Mouse (Mus musculus) liver, postnatal 0 days (tissue): Measurements from ENCODE around the gene Acp2. TPM values are rescaled to one million over a fixed set of nuclear protein-coding genes. Genes with fewer than 3 reads are reported as not detected.

ENCODE experiments used
- ATAC-seq: fragments of 200-750 bp; cut with Nextera tagmentation; 2 replicates; pipeline ENCODE4 v1.8.0; 2017; ENCODE audit warnings: mild to moderate bottlenecking, moderate library complexity
- DNase-seq: peaks from one replicate; pipeline ENCODE4 v3.0.0-alpha.2; 2016
- H3K27ac ChIP-seq: fragments of 300-500 bp; sonication (generic); 2 replicates; pipeline ENCODE4 v1.5.1; 2014; ENCODE audit warnings: antibody characterized with exemption, moderate library complexity, mild to moderate bottlenecking, low read depth
- H3K27me3 ChIP-seq: fragments of 300-500 bp; sonication (generic); 2 replicates; pipeline ENCODE4 v1.6.1; 2014; ENCODE audit warnings: low read length, control low read depth, mixed read lengths; ENCODE audit not compliant: insufficient read depth
- H3K36me3 ChIP-seq: fragments of 300-500 bp; sonication (generic); replicated peaks from 2 replicates; pipeline ENCODE4 v1.6.1; 2014; ENCODE audit warnings: mild to moderate bottlenecking, control low read depth, low read length, moderate library complexity, mixed read lengths; ENCODE audit not compliant: insufficient read depth
- H3K4me1 ChIP-seq: fragments of 300-500 bp; sonication (generic); 2 replicates; pipeline ENCODE4 v1.6.1; 2014; ENCODE audit warnings: antibody characterized with exemption, mild to moderate bottlenecking, control low read depth; ENCODE audit not compliant: insufficient read depth
- H3K4me2 ChIP-seq: fragments of 300-500 bp; sonication (generic); 2 replicates; pipeline ENCODE4 v1.6.1; 2014; ENCODE audit warnings: low read depth, mild to moderate bottlenecking, low read length, moderate library complexity, mixed read lengths
- H3K4me3 ChIP-seq: fragments of 300-500 bp; sonication (generic); 2 replicates; pipeline ENCODE4 v1.5.1; 2014; ENCODE audit warnings: low read depth, low read length
- H3K9ac ChIP-seq: fragments of 300-500 bp; sonication (generic); replicated peaks from 2 replicates; pipeline ENCODE4 v1.6.1; 2014; ENCODE audit warnings: mild to moderate bottlenecking, moderate library complexity
- H3K9me3 ChIP-seq: fragments of 300-500 bp; sonication (generic); 2 replicates; pipeline ENCODE4 v1.6.1; 2016; ENCODE audit warnings: mild to moderate bottlenecking, control low read depth, low read length, mixed read lengths
- CTCF ChIP-seq: sonication (generic); IDR thresholded peaks from 2 replicates; pipeline ENCODE4 v1.5.1; 2016; ENCODE audit warnings: antibody characterized with exemption, low read depth
- EP300 ChIP-seq: IDR thresholded peaks from 2 replicates; pipeline ENCODE4 v1.6.1; 2016; ENCODE audit warnings: antibody characterized with exemption, low read depth, mild to moderate bottlenecking
- WGBS: fragments of 180-500 bp; shearing (Covaris S2); extraction: QIAGEN DNeasy Blood & Tissue Kit; methylation state at CpG from one replicate; pipeline ENCODE4 v1.1.7; 2014; ENCODE audit not compliant: insufficient replicate concordance; 5-methylcytosine and 5-hydroxymethylcytosine counted together
- polyA plus RNA-seq: library from polyadenylated mRNA; unstranded; fragments of >200 nt; fragmentation: Nextera tagmentation; extraction: Ambion mirVana; gene quantifications from 2 replicates; pipeline ENCODE4 v1.2.1, GENCODE M21; 2015

The Acp2 gene
- polyA plus RNA-seq, 1 experiment from 2014 or later: 14.1 TPM

- H3K27ac ChIP-seq: no peak overlapping the region
- no peak overlapping the region for H3K9ac ChIP-seq
- no peak for DNase-seq
- H3K4me1 ChIP-seq: peaks cover 2% of the 10 kb centered on the region; the same call in 1 of the 2 replicates
- no peak for ATAC-seq
- H3K27me3 ChIP-seq: 0 out of 2 replicates have a peak, but pooled peaks cover 2% of the 10 kb centered on the region
- H3K4me3 ChIP-seq: no peak overlapping the region
- H3K4me2 ChIP-seq: no peak overlapping the region
- no peak for TF ChIP-seq CTCF
- no peak for TF ChIP-seq EP300
- no peaks in the 10 kb centered on the region for H3K36me3 ChIP-seq
- WGBS: 76% methylated on average over 4 of the region's 4 CpGs
- no peaks in the 10 kb centered on the region for H3K9me3 ChIP-seq
These were observed 45.7 kb downstream of the Acp2 start for GRCm38 (mm10) chr2:91248366-91248765.

- Histone ChIP-seq H3K4me1 (peaks cover 10% of the 10 kb centered on the region; the same call in 1 of the 2 replicates), H3K9me3 (no peaks in the 10 kb centered on the region), H3K9ac (no peak overlapping the region), H3K36me3 (no peaks in the 10 kb centered on the region), H3K27me3 (peaks cover 33% of the 10 kb centered on the region), H3K4me3 (no peak overlapping the region), H3K27ac (no peak overlapping the region), H3K4me2 (no peak overlapping the region)
- no peak for ATAC-seq
- TF ChIP-seq EP300 (no peak), CTCF (no peak)
- WGBS: 70% methylated on average over 4 of the region's 4 CpGs
- no peak for DNase-seq
These were observed 49.3 kb downstream of the Acp2 start for GRCm38 (mm10) chr2:91252001-91252400.

- WGBS: 59% methylated on average over 4 of the region's 4 CpGs
- peaks cover 38% of the 10 kb centered on the region for H3K27me3 ChIP-seq
These were observed 49.8 kb downstream of the Acp2 start for GRCm38 (mm10) chr2:91252512-91252911.

GRCm38 (mm10) chr2:91254725-91255380, 52.2 kb downstream of the Acp2 start:
- H3K9ac ChIP-seq: no peak overlapping the region
- no peak overlapping the region for H3K27ac ChIP-seq
- H3K4me1 ChIP-seq: peaks cover 14% of the 10 kb centered on the region; the same call in 1 of the 2 replicates
- DNase-seq (no peak), ATAC-seq (no peak)
- TF ChIP-seq EP300: no peak
- no peak for TF ChIP-seq CTCF
- no peak overlapping the region for H3K4me2 ChIP-seq
- H3K36me3 ChIP-seq: no peaks in the 10 kb centered on the region
- 46% methylated on average over 8 of the region's 8 CpGs for WGBS
- peaks cover 48% of the 10 kb centered on the region for H3K27me3 ChIP-seq
- no peaks in the 10 kb centered on the region for H3K9me3 ChIP-seq
- no peak overlapping the region for H3K4me3 ChIP-seq

More at GRCm38 (mm10) chr2:91252512-91252911, 49.8 kb downstream of the Acp2 start:
- Histone ChIP-seq H3K4me3 (no peak overlapping the region), H3K36me3 (no peaks in the 10 kb centered on the region), H3K9me3 (no peaks in the 10 kb centered on the region), H3K9ac (no peak overlapping the region), H3K27ac (no peak overlapping the region), H3K4me1 (peaks cover 10% of the 10 kb centered on the region; the same call in 1 of the 2 replicates), H3K4me2 (no peak overlapping the region)
- TF ChIP-seq EP300 (no peak), CTCF (no peak)
- no peak for ATAC-seq
- DNase-seq: no peak

GRCm38 (mm10) chr2:91255661-91256150, 53.0 kb downstream of the Acp2 start, which contains the start of gene Pacsin3:
Gene Pacsin3, plus strand, starts transcription at chr2:91255954.
- Histone ChIP-seq H3K9ac (peak within 1 kb of the TSS; percentile 65), H3K27ac (peak within 1 kb of the TSS; percentile 68), H3K4me2 (peak within 1 kb of the TSS; percentile 80), H3K4me1 (peaks cover 14% of the 10 kb centered on the region; the same call in 1 of the 2 replicates), H3K9me3 (no peaks in the 10 kb centered on the region), H3K4me3 (peak within 1 kb of the TSS; percentile 68), H3K36me3 (0 out of 2 replicates have a peak, but pooled peaks cover 2% of the 10 kb centered on the region), H3K27me3 (peaks cover 48% of the 10 kb centered on the region)
- 4% methylated on average over 27 of the region's 27 CpGs for WGBS
- no peak for TF ChIP-seq CTCF
- TF ChIP-seq EP300: no peak
- DNase-seq: no peak
- no peak for ATAC-seq

- Histone ChIP-seq H3K36me3 (0 out of 2 replicates have a peak, but pooled peaks cover 2% of the 10 kb centered on the region), H3K4me3 (peak overlapping the region; percentile 68), H3K4me1 (peaks cover 14% of the 10 kb centered on the region; the same call in 1 of the 2 replicates), H3K9ac (peak overlapping the region; percentile 65), H3K27ac (peak overlapping the region; percentile 68), H3K9me3 (no peaks in the 10 kb centered on the region), H3K27me3 (peaks cover 48% of the 10 kb centered on the region), H3K4me2 (peak overlapping the region; percentile 80)
- DNase-seq (peak; percentile 63), ATAC-seq (peak; percentile 76)
- WGBS: 1% methylated on average over 52 of the region's 52 CpGs
- TF ChIP-seq EP300 (no peak), CTCF (no peak)
These were observed 53.8 kb downstream of the Acp2 start for GRCm38 (mm10) chr2:91256256-91257125.
